Mouse (Mus musculus) midbrain, embryonic 13.5 days (tissue): ENCODE results near the gene Zc3hav1l. TPM values are rescaled to one million over a fixed set of nuclear protein-coding genes. Genes with fewer than 3 reads are reported as not detected.

Experiments
- ATAC-seq: fragments of 200-750 bp; cut with Nextera tagmentation; 2 replicates; pipeline ENCODE4 v1.8.0; 2017; ENCODE audit warnings: mild to moderate bottlenecking, moderate TSS enrichment, moderate library complexity
- H3K27ac ChIP-seq: fragments of 300-500 bp; sonication (generic); 2 replicates; pipeline ENCODE4 v1.5.1; 2015; ENCODE audit warnings: inconsistent platforms, mild to moderate bottlenecking, moderate library complexity
- H3K27me3 ChIP-seq: fragments of 300-500 bp; sonication (generic); 2 replicates; pipeline ENCODE4 v1.6.1; 2015; ENCODE audit warnings: mild to moderate bottlenecking, inconsistent platforms
- H3K36me3 ChIP-seq: fragments of 300-500 bp; sonication (generic); 2 replicates; pipeline ENCODE4 v1.6.1; 2015; ENCODE audit warnings: mild to moderate bottlenecking, inconsistent platforms
- H3K4me1 ChIP-seq: fragments of 300-500 bp; sonication (generic); replicated peaks from 2 replicates; pipeline ENCODE4 v1.6.1; 2015; ENCODE audit warnings: inconsistent platforms
- H3K4me2 ChIP-seq: fragments of 300-500 bp; sonication (generic); replicated peaks from 2 replicates; pipeline ENCODE4 v1.6.1; 2015; ENCODE audit warnings: moderate library complexity, mild to moderate bottlenecking, inconsistent platforms
- H3K4me3 ChIP-seq: fragments of 300-500 bp; sonication (generic); replicated peaks from 2 replicates; pipeline ENCODE4 v1.5.1; 2015; ENCODE audit warnings: mild to moderate bottlenecking, inconsistent platforms
- H3K9ac ChIP-seq: fragments of 300-500 bp; sonication (generic); replicated peaks from 2 replicates; pipeline ENCODE4 v1.6.1; 2015; ENCODE audit warnings: mild to moderate bottlenecking, inconsistent platforms
- H3K9me3 ChIP-seq: fragments of 300-500 bp; sonication (generic); 2 replicates; pipeline ENCODE4 v1.6.1; 2016; ENCODE audit warnings: mild to moderate bottlenecking, inconsistent platforms
- WGBS: fragments of 180-500 bp; shearing (Covaris S2); methylation state at CpG from one replicate; pipeline ENCODE4 v1.1.7; 2015; 5-methylcytosine and 5-hydroxymethylcytosine counted together
- polyA plus RNA-seq: library from polyadenylated mRNA; unstranded; fragments of >200 nt; fragmentation: Nextera tagmentation; extraction: Ambion mirVana; gene quantifications from 2 replicates; pipeline ENCODE4 v1.2.1, GENCODE M21; 2015

The Zc3hav1l gene
- polyA plus RNA-seq, 1 experiment from 2014 or later = 10.6 TPM

- ATAC-seq = no peak
- H3K4me3 ChIP-seq = no peak overlapping the region
- H3K9ac ChIP-seq = no peak overlapping the region
- no peaks in the 10 kb centered on the region for H3K36me3 ChIP-seq
- H3K27ac ChIP-seq = no peak overlapping the region
- no peaks in the 10 kb centered on the region for H3K4me1 ChIP-seq
- no peaks in the 10 kb centered on the region for H3K27me3 ChIP-seq
- 93% methylated on average over 9 of the region's 9 CpGs for WGBS
- H3K9me3 ChIP-seq = peaks cover 2% of the 10 kb centered on the region; the same call in 1 of the 2 replicates
- no peak overlapping the region for H3K4me2 ChIP-seq
Measured at GRCm38 (mm10) chr6:38320621-38321020, 21.6 kb upstream of the Zc3hav1l start.

GRCm38 (mm10) chr6:38316050-38316449, 17.0 kb upstream of the Zc3hav1l start:
- no peak for ATAC-seq
- peaks cover 2% of the 10 kb centered on the region; the same call in 1 of the 2 replicates for H3K9me3 ChIP-seq
- no peak overlapping the region for H3K4me3 ChIP-seq
- no peaks in the 10 kb centered on the region for H3K36me3 ChIP-seq
- H3K4me2 ChIP-seq = no peak overlapping the region
- H3K27ac ChIP-seq = no peak overlapping the region
- no peaks in the 10 kb centered on the region for H3K27me3 ChIP-seq
- 93% methylated on average over 4 of the region's 4 CpGs for WGBS
- no peak overlapping the region for H3K9ac ChIP-seq
- no peaks in the 10 kb centered on the region for H3K4me1 ChIP-seq

GRCm38 (mm10) chr6:38309741-38310140, 10.7 kb upstream of the Zc3hav1l start:
- ATAC-seq = no peak
- H3K27ac ChIP-seq = no peak overlapping the region
- no peaks in the 10 kb centered on the region for H3K36me3 ChIP-seq
- no peaks in the 10 kb centered on the region for H3K27me3 ChIP-seq
- H3K4me2 ChIP-seq = no peak overlapping the region
- no peaks in the 10 kb centered on the region for H3K4me1 ChIP-seq
- no peak overlapping the region for H3K4me3 ChIP-seq
- H3K9me3 ChIP-seq = peaks cover 3% of the 10 kb centered on the region; the same call in 1 of the 2 replicates
- H3K9ac ChIP-seq = no peak overlapping the region

GRCm38 (mm10) chr6:38304981-38305380, 5.9 kb upstream of the Zc3hav1l start:
- Histone ChIP-seq H3K4me3 (no peak overlapping the region), H3K27ac (no peak overlapping the region), H3K27me3 (peaks cover 6% of the 10 kb centered on the region; the same call in 1 of the 2 replicates), H3K9ac (no peak overlapping the region), H3K9me3 (peaks cover 13% of the 10 kb centered on the region; the same call in 1 of the 2 replicates), H3K4me2 (no peak overlapping the region), H3K36me3 (no peaks in the 10 kb centered on the region), H3K4me1 (no peaks in the 10 kb centered on the region)
- 77% methylated on average over 3 of the region's 3 CpGs for whole genome bisulfite sequencing
- no peak for ATAC-seq

- under 1% methylated on average over 10 of the region's 10 CpGs for WGBS
- Histone ChIP-seq H3K27ac (peak overlapping the region; percentile 94), H3K36me3 (peaks cover 24% of the 10 kb centered on the region), H3K9me3 (0 out of 2 replicates have a peak, but pooled peaks cover 3% of the 10 kb centered on the region), H3K4me2 (peak overlapping the region; percentile 68), H3K9ac (peak overlapping the region; percentile 93), H3K27me3 (peaks cover 30% of the 10 kb centered on the region), H3K4me1 (peaks cover 13% of the 10 kb centered on the region), H3K4me3 (peak overlapping the region; percentile 74)
- ATAC-seq = peak; percentile 35
Measured at GRCm38 (mm10) chr6:38298246-38298635, 818 bp downstream of the Zc3hav1l start.

- Histone ChIP-seq H3K27ac (peak overlapping the region; percentile 94), H3K4me1 (peaks cover 17% of the 10 kb centered on the region), H3K27me3 (peaks cover 32% of the 10 kb centered on the region), H3K9me3 (no peaks in the 10 kb centered on the region), H3K9ac (peak overlapping the region; percentile 93), H3K4me2 (peak overlapping the region; percentile 68), H3K36me3 (peaks cover 26% of the 10 kb centered on the region), H3K4me3 (peak overlapping the region; percentile 74)
- ATAC-seq = no peak
- WGBS = 45% methylated on average over 12 of the region's 12 CpGs
Measured at GRCm38 (mm10) chr6:38297580-38298245, 1.3 kb downstream of the Zc3hav1l start.

GRCm38 (mm10) chr6:38293708-38294107, 5.4 kb downstream of the Zc3hav1l start:
- H3K27me3 ChIP-seq = peaks cover 52% of the 10 kb centered on the region
- no peak overlapping the region for H3K9ac ChIP-seq
- H3K27ac ChIP-seq = no peak overlapping the region
- peaks cover 16% of the 10 kb centered on the region for H3K4me1 ChIP-seq
- no peak overlapping the region for H3K4me2 ChIP-seq
- H3K9me3 ChIP-seq = no peaks in the 10 kb centered on the region
- 37% methylated on average over 3 of the region's 3 CpGs for WGBS
- no peak; the same call in 1 of the 2 replicates for ATAC-seq
- H3K36me3 ChIP-seq = peaks cover 42% of the 10 kb centered on the region
- no peak overlapping the region for H3K4me3 ChIP-seq

- peak overlapping the region; percentile 56 for H3K27ac ChIP-seq
- peaks cover 42% of the 10 kb centered on the region for H3K36me3 ChIP-seq
- H3K27me3 ChIP-seq = peaks cover 52% of the 10 kb centered on the region
- peak; percentile 79 for ATAC-seq
- H3K4me3 ChIP-seq = no peak overlapping the region
- H3K4me2 ChIP-seq = peak overlapping the region; percentile 11; the same call in 1 of the 2 replicates
- H3K9me3 ChIP-seq = no peaks in the 10 kb centered on the region
- H3K4me1 ChIP-seq = peaks cover 13% of the 10 kb centered on the region
- WGBS = 9% methylated on average over 11 of the region's 11 CpGs
- H3K9ac ChIP-seq = 0 out of 2 replicates have a peak overlapping the region, but pooled peaks have one; percentile 23
Measured at GRCm38 (mm10) chr6:38292871-38293646, 6.0 kb downstream of the Zc3hav1l start.

- no peaks in the 10 kb centered on the region for H3K27me3 ChIP-seq
- peaks cover 29% of the 10 kb centered on the region for H3K36me3 ChIP-seq
- H3K4me1 ChIP-seq = no peaks in the 10 kb centered on the region
- no peak overlapping the region for H3K9ac ChIP-seq
- WGBS = 98% methylated on average over 19 of the region's 19 CpGs
- no peak overlapping the region for H3K27ac ChIP-seq
- no peak overlapping the region for H3K4me3 ChIP-seq
- no peak for ATAC-seq
- H3K4me2 ChIP-seq = no peak overlapping the region
- 0 out of 2 replicates have a peak, but pooled peaks cover 5% of the 10 kb centered on the region for H3K9me3 ChIP-seq
Measured at GRCm38 (mm10) chr6:38284422-38284821, 14.6 kb downstream of the Zc3hav1l start.

- H3K9ac ChIP-seq = no peak overlapping the region
- no peak overlapping the region for H3K4me3 ChIP-seq
- ATAC-seq = no peak
- WGBS = 79% methylated on average over 7 of the region's 7 CpGs
- H3K27me3 ChIP-seq = 0 out of 2 replicates have a peak, but pooled peaks cover 7% of the 10 kb centered on the region
- no peaks in the 10 kb centered on the region for H3K36me3 ChIP-seq
- no peaks in the 10 kb centered on the region for H3K9me3 ChIP-seq
- H3K27ac ChIP-seq = no peak overlapping the region
- H3K4me1 ChIP-seq = no peaks in the 10 kb centered on the region
- no peak overlapping the region for H3K4me2 ChIP-seq
Measured at GRCm38 (mm10) chr6:38264466-38264865, 34.6 kb downstream of the Zc3hav1l start.

- WGBS = 86% methylated on average over 5 of the region's 5 CpGs
- H3K9ac ChIP-seq = no peak overlapping the region
- H3K36me3 ChIP-seq = no peaks in the 10 kb centered on the region
- H3K4me1 ChIP-seq = no peaks in the 10 kb centered on the region
- H3K27ac ChIP-seq = no peak overlapping the region
- no peak overlapping the region for H3K4me3 ChIP-seq
- ATAC-seq = no peak
- H3K4me2 ChIP-seq = no peak overlapping the region
- 0 out of 2 replicates have a peak, but pooled peaks cover 7% of the 10 kb centered on the region for H3K27me3 ChIP-seq
- no peaks in the 10 kb centered on the region for H3K9me3 ChIP-seq
Measured at GRCm38 (mm10) chr6:38263393-38264159, 35.5 kb downstream of the Zc3hav1l start.
